Mouse (Mus musculus) left cerebral cortex, adult 9 months (tissue): ENCODE results near the gene Twf2.

Source experiments
- DNase-seq, 2 experiments: peaks; one replicate each; pipeline ENCODE4 v3.0.0; 2022; ENCODE audit warnings: low spot score in 2 of 2

The Twf2 gene

GRCm38 (mm10) chr9:106211680-106212593 is 9.0 kb downstream of the Twf2 start:
- peak in 1 of 2 experiments; percentile 86 for DNase-seq

DNA sequence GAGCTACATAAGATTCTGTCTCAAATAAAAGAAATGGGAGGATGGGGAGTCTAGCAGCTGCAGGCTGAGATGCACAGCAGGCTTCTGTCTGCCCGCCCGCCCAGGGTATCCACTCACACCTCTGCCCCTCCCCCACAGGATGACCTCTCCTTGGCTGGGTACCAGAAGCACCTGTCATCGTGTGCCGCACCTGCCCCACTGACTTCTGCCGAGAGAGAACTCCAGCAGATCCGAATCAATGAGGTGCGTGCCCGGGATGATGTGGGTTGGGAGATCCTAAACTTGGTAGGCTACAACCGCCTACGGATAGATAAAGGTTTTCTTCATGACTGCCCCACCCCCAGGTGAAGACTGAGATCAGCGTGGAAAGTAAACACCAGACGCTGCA is 9.7 kb downstream of the Twf2 start:
- no peak for DNase-seq

DNA sequence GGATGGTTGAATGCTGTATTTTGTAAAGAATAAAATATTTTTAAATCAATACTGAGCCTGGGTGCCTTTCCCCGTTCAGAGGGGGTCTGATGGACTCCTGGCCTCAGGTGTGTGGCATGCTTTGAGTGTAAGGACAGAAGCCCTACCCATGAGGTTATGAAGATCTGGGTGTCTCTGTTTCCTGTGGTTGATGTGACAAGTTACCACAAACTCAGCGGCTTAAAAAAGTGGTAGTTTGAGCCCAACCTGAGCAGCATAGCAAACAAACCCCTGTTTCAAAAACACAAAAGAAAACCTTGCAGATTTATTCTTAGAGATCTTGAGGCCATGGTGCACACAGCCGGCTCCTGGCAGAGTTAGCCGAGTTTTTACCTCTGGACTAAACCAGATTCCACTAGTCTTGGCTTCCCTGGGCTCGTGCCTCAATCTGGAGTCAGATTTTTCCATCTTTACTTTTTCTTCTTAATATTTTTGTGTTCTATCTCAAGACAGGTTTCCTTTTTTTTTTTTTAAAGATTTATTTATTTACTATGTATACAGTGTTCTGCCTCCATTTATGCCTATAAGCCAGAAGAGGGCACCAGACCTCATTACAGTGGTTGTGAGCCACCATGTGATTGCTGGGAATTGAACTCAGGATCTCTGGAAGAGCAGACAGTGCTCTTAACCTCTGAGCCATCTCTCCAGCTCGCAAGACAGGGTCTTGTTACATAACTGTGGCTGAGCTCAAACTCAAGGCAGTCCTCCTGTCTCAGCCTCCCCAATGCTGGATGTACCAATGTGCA is 12.6 kb downstream of the Twf2 start:
- DNase-seq, result no peak

GRCm38 (mm10) chr9:106216971-106217370 is 14.1 kb downstream of the Twf2 start:
- no peak for DNase-seq

DNA sequence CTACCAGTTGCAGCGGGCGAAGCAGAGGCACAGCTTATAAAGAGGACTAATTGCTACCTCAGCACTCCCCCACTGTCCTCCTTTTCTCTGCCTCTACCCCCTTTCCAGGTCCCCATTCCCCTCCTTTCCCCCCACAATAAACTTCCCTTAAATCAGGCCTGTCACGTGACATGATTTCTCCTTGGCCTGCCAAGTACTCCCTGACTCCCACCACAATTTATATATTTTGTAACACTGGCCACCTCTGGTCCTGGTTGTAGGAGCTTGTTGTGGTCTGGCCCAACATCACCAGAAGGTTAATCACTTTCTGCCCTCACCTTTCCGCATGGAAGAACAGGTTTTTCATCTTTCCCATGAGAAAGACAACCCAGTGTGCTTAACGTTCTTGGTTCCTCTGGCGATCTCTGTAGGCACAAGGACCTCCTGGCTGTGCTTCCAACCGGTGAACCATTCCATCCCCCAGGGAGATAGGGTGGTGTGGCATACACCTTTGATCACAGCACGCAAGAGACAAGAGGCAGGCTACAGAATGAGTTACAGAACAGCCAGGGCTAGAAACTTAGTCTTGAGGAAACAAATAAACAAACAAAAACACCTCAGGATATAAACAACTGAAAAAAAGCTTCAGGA is 18.1 kb downstream of the Twf2 start:
- no peak for DNase-seq

DNA sequence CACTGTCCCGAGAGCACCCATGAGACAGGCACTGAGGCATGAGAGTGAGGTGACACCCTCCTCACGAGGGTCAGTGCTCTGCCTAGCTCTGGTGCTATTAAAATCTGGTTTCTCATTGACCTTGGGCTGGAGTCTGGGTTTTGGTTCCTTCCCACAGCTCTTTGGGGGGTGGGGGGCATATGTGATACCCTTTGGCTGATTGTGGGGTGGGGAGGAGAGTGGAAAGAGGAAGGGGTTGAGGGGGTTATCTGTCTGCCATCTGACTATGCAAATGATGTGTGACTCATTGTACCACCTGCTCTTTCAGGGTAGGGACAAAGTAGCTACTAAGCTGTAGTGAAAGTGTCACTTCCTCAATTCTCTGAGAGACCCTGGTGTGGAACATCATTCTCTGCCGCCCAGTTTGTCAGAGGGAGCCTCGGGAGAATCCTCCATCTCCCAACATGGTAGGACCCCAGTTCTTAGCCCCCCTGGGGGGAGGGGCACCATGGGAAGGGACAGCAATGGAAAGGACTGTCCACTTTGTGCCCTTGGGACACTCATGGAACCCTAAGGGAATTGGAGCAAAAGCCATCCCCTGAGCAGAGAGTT is 19.4 kb downstream of the Twf2 start, which contains the start of gene Tlr9:
Gene Tlr9, plus strand, starts transcription at position 338 of the 591 bp plus-strand sequence.
- no peak for DNase-seq

- DNase-seq, result no peak
Observed at GRCm38 (mm10) chr9:106222994-106223393, 20.1 kb downstream of the Twf2 start.

DNA sequence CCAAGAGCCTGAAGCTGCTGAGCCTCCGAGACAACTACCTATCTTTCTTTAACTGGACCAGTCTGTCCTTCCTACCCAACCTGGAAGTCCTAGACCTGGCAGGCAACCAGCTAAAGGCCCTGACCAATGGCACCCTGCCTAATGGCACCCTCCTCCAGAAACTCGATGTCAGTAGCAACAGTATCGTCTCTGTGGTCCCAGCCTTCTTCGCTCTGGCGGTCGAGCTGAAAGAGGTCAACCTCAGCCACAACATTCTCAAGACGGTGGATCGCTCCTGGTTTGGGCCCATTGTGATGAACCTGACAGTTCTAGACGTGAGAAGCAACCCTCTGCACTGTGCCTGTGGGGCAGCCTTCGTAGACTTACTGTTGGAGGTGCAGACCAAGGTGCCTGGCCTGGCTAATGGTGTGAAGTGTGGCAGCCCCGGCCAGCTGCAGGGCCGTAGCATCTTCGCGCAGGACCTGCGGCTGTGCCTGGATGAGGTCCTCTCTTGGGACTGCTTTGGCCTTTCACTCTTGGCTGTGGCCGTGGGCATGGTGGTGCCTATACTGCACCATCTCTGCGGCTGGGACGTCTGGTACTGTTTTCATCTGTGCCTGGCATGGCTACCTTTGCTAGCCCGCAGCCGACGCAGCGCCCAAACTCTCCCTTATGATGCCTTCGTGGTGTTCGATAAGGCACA is 22.7 kb downstream of the Twf2 start:
- DNase-seq, result no peak

GRCm38 (mm10) chr9:106226151-106226682 is 23.3 kb downstream of the Twf2 start:
- DNase-seq, result peak in 1 of 2 experiments; percentile 57

- DNase-seq, result no peak
Observed at GRCm38 (mm10) chr9:106227790-106228429, 25.0 kb downstream of the Twf2 start.

DNA sequence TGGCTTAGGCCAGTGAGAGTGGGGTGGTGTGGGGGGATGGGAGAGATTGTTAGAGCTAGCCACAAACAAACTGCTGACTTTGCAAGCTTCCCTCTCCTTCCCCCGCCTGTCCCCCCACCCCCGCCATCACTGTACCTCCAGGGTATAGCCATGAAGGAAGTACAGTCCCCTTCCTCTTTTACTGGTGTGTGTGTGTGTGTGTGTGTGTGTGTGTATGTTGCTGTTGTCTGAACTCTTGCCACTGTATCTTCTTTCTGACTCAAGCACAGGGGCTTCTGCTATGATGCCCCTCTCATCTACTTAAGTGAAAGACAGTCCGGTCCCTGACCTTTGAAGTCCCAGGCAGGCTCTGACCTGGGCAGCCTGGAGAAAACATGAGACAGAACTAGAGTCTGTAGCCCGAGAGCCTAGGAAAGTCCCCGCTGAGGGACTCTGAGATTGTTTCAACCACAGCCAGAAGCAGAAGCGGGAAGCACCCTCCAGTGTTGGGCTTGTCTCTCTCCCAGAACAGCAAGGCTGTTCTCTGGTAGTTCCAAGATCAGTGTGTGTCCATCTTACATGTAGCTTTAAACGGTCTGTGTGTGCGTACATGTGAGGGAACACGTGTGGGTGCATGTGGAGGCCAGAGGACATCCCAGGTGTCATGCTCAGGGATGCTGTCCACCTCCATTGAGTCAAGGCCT is 27.3 kb downstream of the Twf2 start:
- no peak for DNase-seq

GRCm38 (mm10) chr9:106230734-106231106 is 27.8 kb downstream of the Twf2 start:
- DNase-seq, result no peak

DNA sequence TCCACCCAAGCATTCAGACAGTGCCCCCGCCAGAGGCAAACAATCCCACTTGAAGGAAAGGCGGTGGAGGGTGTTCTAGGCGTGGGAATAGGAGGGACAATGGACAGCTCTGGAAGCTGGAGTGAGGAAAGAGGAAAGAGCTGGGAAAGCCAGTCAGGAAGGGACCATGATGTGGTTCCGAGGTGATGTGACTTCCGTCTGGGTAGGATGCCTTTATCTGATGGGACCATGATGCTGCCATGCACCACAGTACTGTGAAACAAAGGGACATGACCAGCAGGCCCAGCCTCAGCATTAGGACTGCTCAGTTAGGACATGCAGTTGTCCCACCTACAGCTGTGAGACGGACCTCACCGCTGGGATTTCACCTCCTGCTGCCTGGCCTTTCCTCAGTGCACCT is 28.3 kb downstream of the Twf2 start:
- DNase-seq, result no peak

DNA sequence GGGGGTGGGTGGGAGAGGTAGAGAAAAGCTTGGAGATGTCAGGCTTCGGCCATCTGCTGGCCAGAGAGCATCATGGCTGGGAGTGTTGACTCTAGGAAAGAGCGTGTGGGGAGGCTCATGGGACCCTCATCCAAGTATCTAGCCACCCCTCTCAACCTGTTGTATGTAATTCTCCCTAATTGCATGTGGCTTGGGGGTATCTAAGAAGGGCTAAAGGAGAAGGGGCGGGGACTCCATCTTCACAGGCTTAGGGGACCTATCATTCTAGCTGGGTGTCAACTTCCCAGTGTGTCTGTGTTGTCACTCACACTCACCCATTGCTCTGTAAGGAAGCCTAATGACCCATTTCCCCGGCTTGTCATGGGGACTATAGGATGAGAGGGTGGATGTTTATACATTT is 28.9 kb downstream of the Twf2 start:
- DNase-seq, result no peak

- DNase-seq, result no peak
Observed at GRCm38 (mm10) chr9:106232956-106233355, 30.0 kb downstream of the Twf2 start.

DNA sequence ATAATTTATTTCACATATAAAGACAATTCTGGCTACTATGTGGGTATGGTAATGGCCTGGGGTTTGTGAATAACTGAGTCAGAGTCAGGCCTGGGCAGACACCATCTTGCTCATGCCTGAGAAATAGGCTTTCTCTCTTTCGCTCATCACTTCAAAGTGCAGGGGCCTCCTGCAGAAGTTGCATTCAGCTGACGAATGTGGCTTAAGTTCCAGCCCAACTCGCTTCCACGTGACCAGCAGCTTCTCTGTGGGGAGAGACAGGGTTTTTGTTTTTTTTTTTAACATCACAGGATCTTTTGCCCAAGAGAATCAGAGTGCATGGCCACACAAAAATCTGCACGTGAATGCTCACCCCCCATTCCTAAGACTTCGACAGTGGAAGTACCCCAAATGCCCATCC is 31.0 kb downstream of the Twf2 start:
- DNase-seq, result no peak

DNA sequence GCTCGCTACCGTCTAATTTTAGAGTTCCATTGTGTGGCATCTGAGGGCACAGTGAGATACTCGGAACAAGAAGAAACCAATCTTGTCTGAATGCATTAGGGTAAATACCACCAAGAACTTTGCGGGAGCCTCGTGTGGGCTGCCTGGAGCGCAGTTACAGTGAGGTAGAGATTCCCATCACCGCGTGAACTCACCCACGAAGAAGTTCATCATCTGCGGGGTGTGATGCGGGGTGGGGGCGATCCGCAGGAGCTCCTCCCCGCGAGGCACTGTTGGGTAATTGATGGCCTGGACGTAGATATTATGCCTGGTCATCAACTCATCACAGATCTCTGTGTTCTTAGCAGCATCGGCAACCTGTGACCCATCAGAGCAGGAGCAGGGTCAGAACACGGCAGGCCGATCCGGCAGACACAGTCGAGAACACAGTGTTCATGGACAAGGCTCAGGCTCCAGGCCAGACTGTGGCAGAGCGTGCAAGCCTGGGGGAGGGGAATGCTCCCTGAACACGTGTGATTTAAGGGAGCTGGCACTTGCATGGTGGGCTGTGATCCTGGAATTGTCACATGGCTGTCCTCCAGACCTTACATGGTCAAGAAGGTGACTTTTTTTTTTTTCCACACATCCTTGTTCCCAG is 32.4 kb downstream of the Twf2 start:
- no peak for DNase-seq

- no peak for DNase-seq
Observed at GRCm38 (mm10) chr9:106236156-106236817, 33.4 kb downstream of the Twf2 start.

DNA sequence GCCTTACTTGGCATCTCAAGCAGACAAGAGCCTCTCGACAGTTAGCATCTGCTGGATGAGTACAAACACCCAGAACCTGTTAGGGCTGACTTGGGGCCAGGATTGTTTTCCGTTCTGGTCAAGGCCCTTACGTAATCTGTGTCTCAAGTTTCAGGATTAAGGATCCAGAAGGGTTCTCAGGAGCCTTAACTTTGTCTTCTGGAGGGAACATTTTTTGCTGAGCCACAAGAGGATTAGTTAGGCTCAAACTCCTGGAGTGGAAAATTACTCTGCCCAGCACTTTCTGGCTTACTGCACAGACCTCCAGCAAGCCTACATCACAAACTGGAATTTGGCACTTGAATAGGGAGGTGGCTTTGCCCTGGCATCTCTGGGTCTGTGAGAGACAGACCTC is 33.9 kb downstream of the Twf2 start:
- DNase-seq, result no peak
